17 mouse cellular contexts compared by ENCODE assay signal in genomic region chr14:62789282-62789681, GRCm38 (mm10).
"Had no signal": no experiment of that assay in that cellular context is flagged by ENCODE, and none has a peak within 500 bp of the region (broad histone marks: within the 10 kb centered on the region; RNA-seq: fewer than 3 reads in every experiment).

No protein-coding gene starts in this region.

- H3K4me3 ChIP-seq: limb, embryonic 10.5 days; limb, embryonic 13.5 days; liver, embryonic 12.5 days; liver, embryonic 15.5 days; midbrain, embryonic 12.5 days; midbrain, embryonic 15.5 days; neural tube, embryonic 12.5 days; neural tube, embryonic 15.5 days had no signal

- H3K36me3 ChIP-seq: limb, embryonic 10.5 days; limb, embryonic 13.5 days; liver, embryonic 12.5 days; liver, embryonic 15.5 days; midbrain, embryonic 12.5 days; midbrain, embryonic 15.5 days; neural tube, embryonic 12.5 days; neural tube, embryonic 15.5 days had no signal

- H3K27me3 ChIP-seq: limb, embryonic 13.5 days; midbrain, embryonic 12.5 days; midbrain, embryonic 15.5 days; neural tube, embryonic 12.5 days; neural tube, embryonic 15.5 days had no signal

- H3K9me3 ChIP-seq: limb, embryonic 10.5 days; limb, embryonic 13.5 days; liver, embryonic 12.5 days; liver, embryonic 15.5 days; midbrain, embryonic 12.5 days; midbrain, embryonic 15.5 days; neural tube, embryonic 12.5 days; neural tube, embryonic 15.5 days had no signal

- H3K4me1 ChIP-seq: limb, embryonic 10.5 days; limb, embryonic 13.5 days; liver, embryonic 12.5 days; liver, embryonic 15.5 days; midbrain, embryonic 12.5 days; midbrain, embryonic 15.5 days; neural tube, embryonic 12.5 days; neural tube, embryonic 15.5 days had no signal

- DNase-seq: kidney, adult 2 months; kidney, postnatal 36 days; liver; lung, embryonic 14.5 days; right cerebral cortex, adult 18-20 months; right cerebral cortex, postnatal 14 days; right cerebral cortex, postnatal 4 days; thymus, postnatal 25 days had no signal

- ATAC-seq: liver, embryonic 12.5 days; lung, postnatal 0 days; midbrain, embryonic 15.5 days had no signal
